ENCODE assay signal across 35 mouse cellular contexts in genomic region chr3:123537279-123537678, GRCm38 (mm10).
"Had no signal": no experiment of that assay in that cellular context is flagged by ENCODE, and none has a peak within 500 bp of the region (broad histone marks: within the 10 kb centered on the region; RNA-seq: fewer than 3 reads in every experiment).

No protein-coding gene starts in this region.

- H3K27ac ChIP-seq: heart, embryonic 10.5 days; heart, embryonic 13.5 days; heart, embryonic 15.5 days; hindbrain, embryonic 10.5 days; hindbrain, embryonic 12.5 days; hindbrain, embryonic 13.5 days; hindbrain, embryonic 14.5 days; hindbrain, embryonic 15.5 days; hindbrain, postnatal 0 days; intestine, embryonic 15.5 days; kidney, embryonic 15.5 days; kidney, postnatal 0 days; layer of hippocampus, adult 2 months; left cerebral cortex, adult 2 months had no signal

- ATAC-seq: hindbrain, embryonic 16.5 days; hindbrain, postnatal 0 days; inflammation-experienced regulatory T-cells, adult 6 months; intestine, embryonic 15.5 days; intestine, embryonic 16.5 days; intestine, postnatal 0 days had no signal

- DNase-seq: heart, postnatal 10 days; heart, postnatal 14 days; heart, postnatal 36 days; heart, postnatal 4 days; kidney, adult 11 months; kidney, adult 18-20 months; kidney, adult 2 months; kidney, adult 8-10 months; kidney, adult 9 months; kidney, postnatal 10 days; kidney, postnatal 14 days; kidney, postnatal 25 days; kidney, postnatal 36 days; kidney, postnatal 4 days; layer of hippocampus, adult 9-11 months; layer of hippocampus, postnatal 36 days had no signal

- H3K9me3 ChIP-seq: heart, embryonic 10.5 days; heart, embryonic 12.5 days; heart, embryonic 13.5 days; heart, embryonic 15.5 days; hindbrain, embryonic 10.5 days; hindbrain, embryonic 12.5 days; hindbrain, embryonic 13.5 days; hindbrain, embryonic 15.5 days; intestine, embryonic 15.5 days; kidney, embryonic 15.5 days had no signal

- H3K9ac ChIP-seq: heart, embryonic 12.5 days; heart, embryonic 13.5 days; heart, embryonic 15.5 days; hindbrain, embryonic 12.5 days; hindbrain, embryonic 13.5 days; hindbrain, embryonic 14.5 days; hindbrain, embryonic 15.5 days; intestine, embryonic 15.5 days; kidney, embryonic 15.5 days had no signal

- H3K36me3 ChIP-seq: heart, embryonic 10.5 days; heart, embryonic 12.5 days; heart, embryonic 13.5 days; heart, embryonic 15.5 days; hindbrain, embryonic 10.5 days; hindbrain, embryonic 12.5 days; hindbrain, embryonic 13.5 days; hindbrain, embryonic 15.5 days; intestine, embryonic 15.5 days; kidney, embryonic 15.5 days had no signal

- H3K27me3 ChIP-seq: heart, embryonic 12.5 days; heart, embryonic 13.5 days; heart, embryonic 15.5 days; hindbrain, embryonic 12.5 days; hindbrain, embryonic 13.5 days; hindbrain, embryonic 15.5 days; intestine, embryonic 15.5 days; kidney, embryonic 15.5 days had no signal

- H3K4me3 ChIP-seq: heart, embryonic 10.5 days; heart, embryonic 12.5 days; heart, embryonic 13.5 days; heart, embryonic 15.5 days; hindbrain, embryonic 10.5 days; hindbrain, embryonic 12.5 days; hindbrain, embryonic 13.5 days; hindbrain, embryonic 15.5 days; intestine, embryonic 15.5 days; kidney, embryonic 15.5 days; layer of hippocampus, adult 2 months; left cerebral cortex, adult 2 months had no signal

- H3K4me1 ChIP-seq: heart, embryonic 10.5 days; heart, embryonic 12.5 days; heart, embryonic 13.5 days; heart, embryonic 15.5 days; hindbrain, embryonic 10.5 days; hindbrain, embryonic 12.5 days; hindbrain, embryonic 13.5 days; hindbrain, embryonic 15.5 days; intestine, embryonic 15.5 days; kidney, embryonic 15.5 days had no signal
